Mouse (Mus musculus) ZHBTc4 (cell line): ENCODE measurements around the gene Tbc1d8.
A peak's percentile ranks its signal among the peaks of the same experiment; 100 is the strongest.

Experiments
- DNase-seq: peaks from one replicate; pipeline ENCODE4 v3.0.0-alpha.2; 2011; ENCODE audit warnings: low read depth, low spot score

Tbc1d8 gene

GRCm38 (mm10) chr1:39478057-39478895, at the start of gene Tbc1d8:
Gene Tbc1d8 (minus strand): TSS chr1:39478755.
- peak; percentile 94 for DNase-seq

GRCm38 (mm10) chr1:39528319-39528718, 49.8 kb upstream of the Tbc1d8 start:
- peak; percentile 89 for DNase-seq

- peak; percentile 96 for DNase-seq
Measured at GRCm38 (mm10) chr1:39527432-39527831, 48.9 kb upstream of the Tbc1d8 start.

GRCm38 (mm10) chr1:39526371-39527167, 48.0 kb upstream of the Tbc1d8 start:
- no peak for DNase-seq

- DNase-seq: no peak
Measured at GRCm38 (mm10) chr1:39525763-39526162, 47.2 kb upstream of the Tbc1d8 start.

- DNase-seq: peak; percentile 61
Measured at GRCm38 (mm10) chr1:39522519-39522918, 44.0 kb upstream of the Tbc1d8 start.

GRCm38 (mm10) chr1:39521326-39521725, 42.8 kb upstream of the Tbc1d8 start:
- DNase-seq: peak; percentile 88

- DNase-seq: no peak
Measured at GRCm38 (mm10) chr1:39515303-39515991, 36.9 kb upstream of the Tbc1d8 start.

- DNase-seq: no peak
Measured at GRCm38 (mm10) chr1:39512183-39512582, 33.6 kb upstream of the Tbc1d8 start.

- no peak for DNase-seq
Measured at GRCm38 (mm10) chr1:39511775-39512174, 33.2 kb upstream of the Tbc1d8 start.

- DNase-seq: peak; percentile 60
Measured at GRCm38 (mm10) chr1:39505600-39505999, 27.0 kb upstream of the Tbc1d8 start.

- DNase-seq: peak; percentile 66
Measured at GRCm38 (mm10) chr1:39504261-39504660, 25.7 kb upstream of the Tbc1d8 start.

GRCm38 (mm10) chr1:39502817-39503633, 24.5 kb upstream of the Tbc1d8 start:
- DNase-seq: no peak

- no peak for DNase-seq
Measured at GRCm38 (mm10) chr1:39499485-39499941, 21.0 kb upstream of the Tbc1d8 start.

GRCm38 (mm10) chr1:39497748-39498147, 19.2 kb upstream of the Tbc1d8 start:
- peak; percentile 66 for DNase-seq

GRCm38 (mm10) chr1:39496995-39497394, 18.4 kb upstream of the Tbc1d8 start:
- no peak for DNase-seq

- no peak for DNase-seq
Measured at GRCm38 (mm10) chr1:39493664-39494063, 15.1 kb upstream of the Tbc1d8 start.

- no peak for DNase-seq
Measured at GRCm38 (mm10) chr1:39493165-39493564, 14.6 kb upstream of the Tbc1d8 start.

GRCm38 (mm10) chr1:39487370-39487769, 8.8 kb upstream of the Tbc1d8 start:
- no peak for DNase-seq

- peak; percentile 37 for DNase-seq
Measured at GRCm38 (mm10) chr1:39482115-39482815, 3.7 kb upstream of the Tbc1d8 start.
